Mouse (Mus musculus) E14TG2a.4 (cell line): ENCODE results near the gene Osbp2.

Experiments
- H3K27me3 ChIP-seq: 2 replicates; pipeline ENCODE4 v1.6.1; 2014; ENCODE audit warnings: low read length, control low read depth; ENCODE audit not compliant: insufficient read depth
- H3K36me3 ChIP-seq: 2 replicates; pipeline ENCODE4 v1.6.1; 2014; ENCODE audit warnings: low read length, control low read depth; ENCODE audit not compliant: insufficient read depth
- H3K4me1 ChIP-seq: replicated peaks from 2 replicates; pipeline ENCODE4 v1.6.1; 2014; ENCODE audit warnings: low read depth, low read length, control low read depth
- H3K4me3 ChIP-seq: replicated peaks from 2 replicates; pipeline ENCODE4 v1.5.1; 2014; ENCODE audit warnings: mild to moderate bottlenecking, low read length
- H3K9me3 ChIP-seq: 2 replicates; pipeline ENCODE4 v1.6.1; 2014; ENCODE audit warnings: low read length, control low read depth
- CTCF ChIP-seq: conservative IDR thresholded peaks from 2 replicates; pipeline ENCODE4 v1.5.1; 2014; ENCODE audit warnings: low read length
- NANOG ChIP-seq: IDR thresholded peaks from 2 replicates; pipeline ENCODE4 v1.6.1; 2014; ENCODE audit warnings: borderline replicate concordance, low read length, mixed read lengths
- POU5F1 ChIP-seq: IDR thresholded peaks from 2 replicates; pipeline ENCODE4 v1.6.1; 2014; ENCODE audit warnings: low read length, borderline replicate concordance

Gene Osbp2

DNA sequence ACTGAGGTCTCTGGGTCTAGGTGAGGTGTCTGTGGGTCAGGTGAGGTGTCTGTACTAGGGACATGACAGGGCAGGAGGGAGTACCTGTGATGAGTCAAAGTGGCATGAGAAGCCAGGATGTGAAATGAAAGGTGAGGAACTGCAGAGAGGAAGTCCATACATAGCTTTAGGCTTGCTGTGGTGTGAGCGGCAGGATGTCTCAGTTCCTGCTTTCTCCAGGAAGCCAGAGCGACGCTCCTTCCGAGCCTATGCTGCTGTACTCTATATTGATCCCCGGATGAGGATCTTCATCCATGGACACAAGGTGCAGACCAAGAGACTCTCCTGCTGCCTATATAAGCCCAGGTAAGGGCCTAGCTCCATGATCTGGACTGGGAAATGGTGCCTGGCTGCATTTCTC lies 187.3 kb downstream of the Osbp2 start:
- Histone ChIP-seq H3K4me3 (no peak overlapping the region), H3K36me3 (peaks cover 99% of the 10 kb centered on the region), H3K27me3 (no peaks in the 10 kb centered on the region), H3K9me3 (no peaks in the 10 kb centered on the region), H3K4me1 (no peaks in the 10 kb centered on the region)
- TF ChIP-seq CTCF (no peak), POU5F1 (no peak), NANOG (no peak)

DNA sequence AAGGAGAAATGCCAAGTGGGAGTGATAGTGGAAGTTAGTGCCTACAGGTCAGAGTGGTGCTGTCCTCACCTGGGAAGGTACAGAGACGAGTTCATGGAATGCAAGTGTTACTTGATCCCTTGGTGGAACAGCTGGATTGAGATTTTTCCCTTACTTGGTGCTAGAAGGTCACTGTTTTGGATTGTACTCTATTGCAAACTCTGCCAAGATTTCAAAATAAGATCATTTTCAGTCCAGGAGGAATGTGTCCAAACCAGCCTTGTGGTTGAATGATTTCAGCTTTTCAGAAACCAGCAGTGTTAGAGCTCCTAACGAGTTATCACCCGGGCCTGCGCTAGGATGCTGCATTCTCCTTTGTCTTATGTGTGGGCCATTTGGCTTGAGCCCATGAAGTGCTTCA lies 189.2 kb downstream of the Osbp2 start:
- Histone ChIP-seq H3K27me3 (no peaks in the 10 kb centered on the region), H3K9me3 (no peaks in the 10 kb centered on the region), H3K4me3 (no peak overlapping the region), H3K4me1 (no peaks in the 10 kb centered on the region), H3K36me3 (peaks cover 100% of the 10 kb centered on the region)
- no peak for TF ChIP-seq CTCF
- TF ChIP-seq NANOG, result no peak
- TF ChIP-seq POU5F1, result no peak

DNA sequence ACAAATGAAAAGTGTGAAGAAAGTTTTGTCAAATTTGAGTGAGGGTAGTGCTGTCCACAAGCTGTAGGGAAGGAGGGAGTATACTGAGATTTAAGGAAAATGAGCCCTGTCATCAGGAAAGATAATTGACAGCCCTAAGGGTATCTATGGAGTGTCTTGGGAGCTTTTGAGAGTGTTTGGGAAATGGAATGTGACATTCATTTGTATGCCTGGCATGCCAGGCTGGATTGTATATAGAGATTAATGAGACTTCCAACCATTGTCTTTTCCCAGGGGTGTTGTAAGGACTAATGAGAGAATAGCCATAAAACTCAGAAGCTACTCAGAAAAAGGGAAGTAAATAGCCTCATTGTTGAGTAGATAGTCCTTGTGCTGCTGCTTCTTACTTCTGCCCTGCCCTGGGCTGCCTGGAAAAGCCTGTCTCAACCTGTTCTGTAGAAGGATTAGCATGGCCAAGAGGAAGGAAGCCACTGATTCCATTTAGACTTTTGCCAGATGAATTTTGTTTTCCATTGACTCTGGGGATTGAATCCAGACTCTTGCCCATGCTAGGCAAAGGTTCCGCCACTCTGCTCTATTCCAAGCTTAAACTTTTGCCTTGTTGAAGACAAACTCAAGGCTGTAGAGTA lies 192.6 kb downstream of the Osbp2 start:
- H3K4me3 ChIP-seq, result no peak overlapping the region
- no peak for TF ChIP-seq NANOG
- TF ChIP-seq POU5F1, result no peak
- TF ChIP-seq CTCF, result no peak
- 0 out of 2 replicates have a peak, but pooled peaks cover 6% of the 10 kb centered on the region for H3K4me1 ChIP-seq
- no peaks in the 10 kb centered on the region for H3K9me3 ChIP-seq
- H3K36me3 ChIP-seq, result peaks cover 99% of the 10 kb centered on the region
- H3K27me3 ChIP-seq, result no peaks in the 10 kb centered on the region

DNA sequence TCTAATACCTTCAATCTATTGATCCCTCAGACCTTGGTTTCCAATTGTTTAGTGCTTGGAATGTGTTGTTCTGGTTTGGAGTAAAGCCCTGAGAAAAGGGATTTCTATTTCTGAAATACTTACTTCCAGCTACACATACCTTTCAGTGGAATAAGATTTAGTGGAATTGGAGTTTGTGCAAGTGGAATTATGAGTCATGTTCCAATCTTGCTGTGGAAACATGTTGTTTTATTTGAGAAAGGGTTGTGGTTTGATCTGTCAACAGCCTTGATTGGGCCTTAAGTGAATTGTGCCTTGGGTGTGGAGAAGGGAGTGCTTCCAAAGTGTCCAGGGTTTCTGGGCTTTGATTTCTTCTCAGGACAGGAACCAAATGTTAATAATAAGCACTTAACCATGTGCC lies 193.9 kb downstream of the Osbp2 start:
- Histone ChIP-seq H3K27me3 (no peaks in the 10 kb centered on the region), H3K4me1 (peaks cover 12% of the 10 kb centered on the region), H3K9me3 (no peaks in the 10 kb centered on the region), H3K4me3 (no peak overlapping the region), H3K36me3 (peaks cover 93% of the 10 kb centered on the region)
- no peak for TF ChIP-seq NANOG
- TF ChIP-seq POU5F1, result no peak

DNA sequence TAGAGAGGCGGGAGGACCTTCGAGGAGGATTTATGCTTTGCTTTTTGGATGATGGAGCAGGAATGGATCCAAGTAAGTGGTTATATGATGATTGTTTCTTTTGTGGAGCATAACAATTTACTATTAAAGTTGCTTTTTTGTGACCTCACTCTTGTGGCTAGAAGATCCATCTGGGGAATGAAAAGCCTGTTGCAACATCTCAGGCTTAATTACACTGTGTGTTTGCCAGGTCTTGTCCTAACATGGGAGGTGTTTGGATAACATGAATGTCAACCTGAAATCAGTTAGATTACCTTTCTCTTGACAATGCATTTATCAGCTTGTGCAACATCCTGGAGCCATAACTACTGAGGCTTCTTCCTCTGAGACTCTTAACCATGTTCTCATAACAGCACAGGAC lies 194.9 kb downstream of the Osbp2 start:
- no peaks in the 10 kb centered on the region for H3K27me3 ChIP-seq
- TF ChIP-seq NANOG (no peak), POU5F1 (no peak), CTCF (no peak)

DNA sequence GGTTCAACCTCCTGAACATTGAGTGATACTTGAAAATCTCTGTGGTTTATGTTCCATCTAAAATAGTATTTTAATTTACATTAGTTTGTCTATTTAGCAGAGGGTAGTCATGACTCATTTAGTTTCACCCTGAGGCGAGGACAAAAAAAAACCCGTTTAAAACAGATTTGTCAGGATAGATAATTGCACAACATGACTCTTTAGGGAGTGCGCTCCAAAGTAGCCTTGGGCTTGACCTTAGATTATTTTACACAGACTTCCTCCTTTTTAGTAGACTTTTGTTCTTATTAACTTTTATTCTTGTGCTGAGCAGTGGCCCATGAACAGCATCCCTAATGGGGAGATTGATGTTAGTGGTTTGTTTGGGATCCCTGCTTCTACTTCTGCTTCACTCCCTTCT lies 196.2 kb downstream of the Osbp2 start:
- no peaks in the 10 kb centered on the region for H3K27me3 ChIP-seq
- H3K36me3 ChIP-seq, result peaks cover 91% of the 10 kb centered on the region
- peaks cover 20% of the 10 kb centered on the region for H3K4me1 ChIP-seq
- H3K4me3 ChIP-seq, result no peak overlapping the region
- H3K9me3 ChIP-seq, result no peaks in the 10 kb centered on the region
- TF ChIP-seq NANOG (no peak), POU5F1 (no peak), CTCF (no peak)

More for the DNA sequence above, 194.9 kb downstream of the Osbp2 start:
- no peaks in the 10 kb centered on the region for H3K9me3 ChIP-seq
- H3K36me3 ChIP-seq, result peaks cover 93% of the 10 kb centered on the region
- H3K4me3 ChIP-seq, result no peak overlapping the region
- peaks cover 20% of the 10 kb centered on the region for H3K4me1 ChIP-seq

DNA sequence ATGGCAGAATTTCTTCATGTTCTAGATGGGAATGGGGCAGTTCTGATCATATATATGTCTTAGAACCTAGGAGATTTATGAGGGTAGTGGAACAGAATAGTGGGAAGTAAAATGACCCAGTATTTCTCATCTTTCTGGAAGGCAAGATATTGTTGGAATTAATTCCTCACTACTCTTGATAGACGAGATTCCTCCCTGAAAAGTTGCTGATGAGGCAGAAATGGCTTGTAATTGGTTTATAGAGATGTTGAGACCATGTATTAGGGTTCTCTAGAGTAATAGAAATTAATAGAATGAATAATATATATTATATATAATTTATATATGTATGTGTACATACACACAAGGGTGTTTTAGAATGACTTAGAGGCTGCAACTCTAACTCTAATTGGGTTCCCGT lies 201.7 kb downstream of the Osbp2 start:
- peaks cover 70% of the 10 kb centered on the region for H3K36me3 ChIP-seq
- H3K27me3 ChIP-seq, result no peaks in the 10 kb centered on the region
- no peak overlapping the region for H3K4me3 ChIP-seq
- no peaks in the 10 kb centered on the region for H3K9me3 ChIP-seq
- TF ChIP-seq NANOG (no peak), CTCF (no peak), POU5F1 (no peak)
- peaks cover 13% of the 10 kb centered on the region for H3K4me1 ChIP-seq
